Mouse (Mus musculus) limb, embryonic 11.5 days (tissue): Measurements from ENCODE around the gene Ephb2. TPM values are rescaled to one million over a fixed set of nuclear protein-coding genes. Genes with fewer than 3 reads are reported as not detected.
A peak's percentile ranks its signal among the peaks of the same experiment; 100 is the strongest.

Experiments used
- ATAC-seq: fragments of 200-750 bp; cut with Nextera tagmentation; 2 replicates; pipeline ENCODE4 v1.8.0; 2017; ENCODE audit warnings: low read depth; ENCODE audit not compliant: insufficient number of reproducible peaks, low FRiP score, low TSS enrichment
- DNase-seq: peaks from one replicate; pipeline ENCODE4 v3.0.0-alpha.2; 2015; ENCODE audit warnings: low spot score
- H3K27ac ChIP-seq: fragments of 300-500 bp; sonication (generic); replicated peaks from 2 replicates; pipeline ENCODE4 v1.5.1; 2014; ENCODE audit warnings: low read depth, mild to moderate bottlenecking, low read length
- H3K27me3 ChIP-seq: fragments of 300-500 bp; sonication (generic); 2 replicates; pipeline ENCODE4 v1.6.1; 2014; ENCODE audit warnings: mild to moderate bottlenecking, low read length, mixed read lengths; ENCODE audit not compliant: control insufficient read depth, insufficient read depth
- H3K36me3 ChIP-seq: fragments of 300-500 bp; sonication (generic); 2 replicates; pipeline ENCODE4 v1.6.1; 2014; ENCODE audit warnings: mild to moderate bottlenecking, low read length, moderate library complexity, mixed read lengths; ENCODE audit not compliant: control insufficient read depth, insufficient read depth
- H3K4me1 ChIP-seq: fragments of 300-500 bp; sonication (generic); 2 replicates; pipeline ENCODE4 v1.6.1; 2014; ENCODE audit warnings: low read length, mixed read lengths; ENCODE audit not compliant: control insufficient read depth, insufficient read depth
- H3K4me2 ChIP-seq: fragments of 300-500 bp; sonication (generic); 2 replicates; pipeline ENCODE4 v1.6.1; 2014; ENCODE audit warnings: low read depth, mild to moderate bottlenecking, moderate library complexity; ENCODE audit not compliant: severe bottlenecking
- H3K4me3 ChIP-seq: fragments of 300-500 bp; sonication (generic); 2 replicates; pipeline ENCODE4 v1.5.1; 2014; ENCODE audit warnings: low read depth, low read length
- H3K9ac ChIP-seq: fragments of 300-500 bp; sonication (generic); 2 replicates; pipeline ENCODE4 v1.6.1; 2014; ENCODE audit warnings: mild to moderate bottlenecking, low read length
- H3K9me3 ChIP-seq: fragments of 300-500 bp; sonication (generic); 2 replicates; pipeline ENCODE4 v1.6.1; 2016; ENCODE audit warnings: low read length; ENCODE audit not compliant: control insufficient read depth
- WGBS: fragments of 180-500 bp; shearing (Covaris S2); extraction: QIAGEN DNeasy Blood & Tissue Kit; methylation state at CpG from one replicate; pipeline ENCODE4 v1.1.7; 2014; 5-methylcytosine and 5-hydroxymethylcytosine counted together
- polyA plus RNA-seq: library from polyadenylated mRNA; unstranded; fragments of >200 nt; fragmentation: Nextera tagmentation; extraction: Ambion mirVana; gene quantifications from 2 replicates; pipeline ENCODE4 v1.2.1, GENCODE M21; 2014

Ephb2 gene
- polyA plus RNA-seq, 1 experiment from 2014 or later, result 12.5 TPM

- peak; percentile 80 for DNase-seq
- H3K27me3 ChIP-seq, result no peaks in the 10 kb centered on the region
- H3K4me2 ChIP-seq, result no peak overlapping the region
- H3K9me3 ChIP-seq, result no peaks in the 10 kb centered on the region
- no peak overlapping the region for H3K4me3 ChIP-seq
- H3K4me1 ChIP-seq, result peaks cover 13% of the 10 kb centered on the region
- no peak overlapping the region for H3K9ac ChIP-seq
- no peak for ATAC-seq
- WGBS, result 10% methylated on average over 15 of the region's 15 CpGs
- H3K36me3 ChIP-seq, result no peaks in the 10 kb centered on the region
- H3K27ac ChIP-seq, result no peak overlapping the region
Observed at GRCm38 (mm10) chr4:136864751-136865470, 29.1 kb upstream of the Ephb2 start.

- H3K9ac ChIP-seq, result no peak overlapping the region
- no peak overlapping the region for H3K27ac ChIP-seq
- H3K4me1 ChIP-seq, result peaks cover 13% of the 10 kb centered on the region
- ATAC-seq (no peak), DNase-seq (no peak)
- no peak overlapping the region for H3K4me2 ChIP-seq
- no peaks in the 10 kb centered on the region for H3K36me3 ChIP-seq
- no peak overlapping the region for H3K4me3 ChIP-seq
- H3K9me3 ChIP-seq, result no peaks in the 10 kb centered on the region
- H3K27me3 ChIP-seq, result no peaks in the 10 kb centered on the region
- WGBS, result 53% methylated on average over 9 of the region's 9 CpGs
Observed at GRCm38 (mm10) chr4:136863517-136863916, 27.7 kb upstream of the Ephb2 start.

GRCm38 (mm10) chr4:136862411-136862810 is 26.6 kb upstream of the Ephb2 start:
- Histone ChIP-seq H3K9me3 (no peaks in the 10 kb centered on the region), H3K4me3 (no peak overlapping the region), H3K4me1 (peaks cover 13% of the 10 kb centered on the region), H3K36me3 (no peaks in the 10 kb centered on the region), H3K4me2 (no peak overlapping the region), H3K27ac (no peak overlapping the region), H3K9ac (no peak overlapping the region), H3K27me3 (no peaks in the 10 kb centered on the region)
- DNase-seq (no peak), ATAC-seq (no peak)
- WGBS, result 70% methylated on average over 2 of the region's 2 CpGs

- peaks cover 13% of the 10 kb centered on the region for H3K4me1 ChIP-seq
- ATAC-seq (no peak), DNase-seq (no peak)
- no peaks in the 10 kb centered on the region for H3K36me3 ChIP-seq
- H3K4me2 ChIP-seq, result peak overlapping the region; percentile 21; the same call in 1 of the 2 replicates
- WGBS, result 6% methylated on average over 17 of the region's 17 CpGs
- no peak overlapping the region for H3K27ac ChIP-seq
- peak overlapping the region; percentile 32 for H3K9ac ChIP-seq
- H3K4me3 ChIP-seq, result no peak overlapping the region
- H3K27me3 ChIP-seq, result no peaks in the 10 kb centered on the region
- no peaks in the 10 kb centered on the region for H3K9me3 ChIP-seq
Observed at GRCm38 (mm10) chr4:136861806-136862205, 26.0 kb upstream of the Ephb2 start.

GRCm38 (mm10) chr4:136860022-136860421 is 24.2 kb upstream of the Ephb2 start:
- H3K9me3 ChIP-seq, result no peaks in the 10 kb centered on the region
- no peak for DNase-seq
- no peak overlapping the region for H3K4me3 ChIP-seq
- no peak overlapping the region for H3K4me2 ChIP-seq
- H3K36me3 ChIP-seq, result no peaks in the 10 kb centered on the region
- no peaks in the 10 kb centered on the region for H3K27me3 ChIP-seq
- H3K4me1 ChIP-seq, result peaks cover 10% of the 10 kb centered on the region
- no peak overlapping the region for H3K9ac ChIP-seq
- 87% methylated on average over 7 of the region's 7 CpGs for WGBS
- H3K27ac ChIP-seq, result no peak overlapping the region
- no peak for ATAC-seq

- WGBS, result 36% methylated on average over 6 of the region's 6 CpGs
- H3K4me1 ChIP-seq, result 0 out of 2 replicates have a peak, but pooled peaks cover 4% of the 10 kb centered on the region
- H3K36me3 ChIP-seq, result no peaks in the 10 kb centered on the region
- H3K9me3 ChIP-seq, result no peaks in the 10 kb centered on the region
- no peak for ATAC-seq
- no peak overlapping the region for H3K9ac ChIP-seq
- DNase-seq, result no peak
- no peak overlapping the region for H3K4me3 ChIP-seq
- no peak overlapping the region for H3K27ac ChIP-seq
- H3K27me3 ChIP-seq, result no peaks in the 10 kb centered on the region
- no peak overlapping the region for H3K4me2 ChIP-seq
Observed at GRCm38 (mm10) chr4:136855081-136855480, 19.3 kb upstream of the Ephb2 start.

GRCm38 (mm10) chr4:136852989-136853388 is 17.2 kb upstream of the Ephb2 start:
- no peaks in the 10 kb centered on the region for H3K9me3 ChIP-seq
- no peak overlapping the region for H3K27ac ChIP-seq
- 63% methylated on average over 12 of the region's 12 CpGs for WGBS
- H3K36me3 ChIP-seq, result no peaks in the 10 kb centered on the region
- H3K4me3 ChIP-seq, result no peak overlapping the region
- no peak overlapping the region for H3K9ac ChIP-seq
- H3K4me1 ChIP-seq, result 0 out of 2 replicates have a peak, but pooled peaks cover 4% of the 10 kb centered on the region
- no peak overlapping the region for H3K4me2 ChIP-seq
- H3K27me3 ChIP-seq, result no peaks in the 10 kb centered on the region
- ATAC-seq, result no peak
- DNase-seq, result no peak

GRCm38 (mm10) chr4:136852119-136852518 is 16.3 kb upstream of the Ephb2 start:
- H3K9me3 ChIP-seq, result no peaks in the 10 kb centered on the region
- no peak overlapping the region for H3K27ac ChIP-seq
- 0 out of 2 replicates have a peak, but pooled peaks cover 4% of the 10 kb centered on the region for H3K4me1 ChIP-seq
- ATAC-seq (no peak), DNase-seq (no peak)
- WGBS, result 65% methylated on average over 5 of the region's 5 CpGs
- no peak overlapping the region for H3K9ac ChIP-seq
- H3K4me2 ChIP-seq, result no peak overlapping the region
- H3K36me3 ChIP-seq, result no peaks in the 10 kb centered on the region
- H3K4me3 ChIP-seq, result no peak overlapping the region
- no peaks in the 10 kb centered on the region for H3K27me3 ChIP-seq

- Histone ChIP-seq H3K9ac (no peak overlapping the region), H3K4me2 (no peak overlapping the region), H3K27me3 (no peaks in the 10 kb centered on the region), H3K36me3 (no peaks in the 10 kb centered on the region), H3K4me1 (0 out of 2 replicates have a peak, but pooled peaks cover 4% of the 10 kb centered on the region), H3K4me3 (no peak overlapping the region), H3K9me3 (no peaks in the 10 kb centered on the region), H3K27ac (no peak overlapping the region)
- no peak for ATAC-seq
- 64% methylated on average over 4 of the region's 4 CpGs for WGBS
- no peak for DNase-seq
Observed at GRCm38 (mm10) chr4:136848565-136848964, 12.8 kb upstream of the Ephb2 start.
